Mouse (Mus musculus) kidney, embryonic 14.5 days (tissue): ENCODE measurements around the gene Dlx1. TPM values are rescaled to one million over a fixed set of nuclear protein-coding genes. Genes with fewer than 3 reads are reported as not detected.

Source experiments
- ATAC-seq: fragments of 200-750 bp; cut with Nextera tagmentation; 2 replicates; pipeline ENCODE4 v1.8.0; 2017; ENCODE audit warnings: moderate number of reproducible peaks, mild to moderate bottlenecking, moderate TSS enrichment, moderate library complexity; ENCODE audit not compliant: low FRiP score, low TSS enrichment
- H3K27ac ChIP-seq: fragments of 300-500 bp; sonication (generic); 2 replicates; pipeline ENCODE4 v1.5.1; 2014; ENCODE audit warnings: low read depth, mild to moderate bottlenecking, low read length, moderate library complexity, mixed read lengths
- H3K27me3 ChIP-seq: fragments of 300-500 bp; sonication (generic); 2 replicates; pipeline ENCODE4 v1.6.1; 2014; ENCODE audit warnings: mild to moderate bottlenecking, low read length; ENCODE audit not compliant: control insufficient read depth, insufficient read depth
- H3K36me3 ChIP-seq: fragments of 300-500 bp; sonication (generic); 2 replicates; pipeline ENCODE4 v1.6.1; 2014; ENCODE audit warnings: low read length, mixed read lengths; ENCODE audit not compliant: control insufficient read depth, insufficient read depth
- H3K4me1 ChIP-seq: fragments of 300-500 bp; sonication (generic); 2 replicates; pipeline ENCODE4 v1.6.1; 2014; ENCODE audit warnings: low read length, mixed read lengths; ENCODE audit not compliant: control insufficient read depth, insufficient read depth
- H3K4me2 ChIP-seq: fragments of 300-500 bp; sonication (generic); replicated peaks from 2 replicates; pipeline ENCODE4 v1.6.1; 2014; ENCODE audit warnings: low read depth, mild to moderate bottlenecking, low read length
- H3K4me3 ChIP-seq: fragments of 300-500 bp; sonication (generic); 2 replicates; pipeline ENCODE4 v1.5.1; 2014; ENCODE audit warnings: mild to moderate bottlenecking, low read length
- H3K9ac ChIP-seq: fragments of 300-500 bp; sonication (generic); 2 replicates; pipeline ENCODE4 v1.6.1; 2014; ENCODE audit warnings: low read depth, mild to moderate bottlenecking, low read length, moderate library complexity
- H3K9me3 ChIP-seq: fragments of 300-500 bp; sonication (generic); 2 replicates; pipeline ENCODE4 v1.6.1; 2016; ENCODE audit warnings: low read length; ENCODE audit not compliant: control insufficient read depth
- WGBS: fragments of 180-500 bp; shearing (Covaris S2); extraction: QIAGEN DNeasy Blood & Tissue Kit; methylation state at CpG from one replicate; pipeline ENCODE4 v1.1.7; 2014; 5-methylcytosine and 5-hydroxymethylcytosine counted together
- polyA plus RNA-seq: library from polyadenylated mRNA; unstranded; fragments of >200 nt; fragmentation: Nextera tagmentation; extraction: Ambion mirVana; gene quantifications from 2 replicates; pipeline ENCODE4 v1.2.1, GENCODE M21; 2014

Gene Dlx1
- polyA plus RNA-seq, 1 experiment from 2014 or later, result not detected

DNA sequence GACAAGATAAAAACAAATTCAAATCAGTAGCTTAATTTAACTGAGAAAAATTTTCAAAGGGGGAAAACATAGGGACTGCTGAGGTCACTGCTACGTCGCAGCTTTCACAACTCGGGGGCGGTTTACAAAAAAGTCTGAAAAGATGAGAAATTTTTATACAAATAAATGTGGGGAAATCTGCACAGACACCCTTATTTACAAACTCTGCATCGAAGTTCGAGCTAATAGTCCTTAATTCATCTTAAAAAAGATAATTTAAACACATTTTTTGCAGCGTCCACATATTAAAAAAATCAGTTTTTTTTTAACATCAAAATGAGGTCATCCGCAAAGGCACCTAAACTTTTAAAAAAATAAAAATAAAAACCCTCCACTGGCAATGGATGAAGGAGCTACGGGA is 15.6 kb downstream of the Dlx1 start:
- Histone ChIP-seq H3K27ac (no peak overlapping the region), H3K4me3 (no peak overlapping the region), H3K4me2 (no peak overlapping the region), H3K9me3 (no peaks in the 10 kb centered on the region), H3K36me3 (no peaks in the 10 kb centered on the region), H3K4me1 (peaks cover 17% of the 10 kb centered on the region), H3K9ac (no peak overlapping the region), H3K27me3 (peaks cover 91% of the 10 kb centered on the region)
- ATAC-seq, result no peak
- WGBS, result 2% methylated on average over 9 of the region's 9 CpGs

DNA sequence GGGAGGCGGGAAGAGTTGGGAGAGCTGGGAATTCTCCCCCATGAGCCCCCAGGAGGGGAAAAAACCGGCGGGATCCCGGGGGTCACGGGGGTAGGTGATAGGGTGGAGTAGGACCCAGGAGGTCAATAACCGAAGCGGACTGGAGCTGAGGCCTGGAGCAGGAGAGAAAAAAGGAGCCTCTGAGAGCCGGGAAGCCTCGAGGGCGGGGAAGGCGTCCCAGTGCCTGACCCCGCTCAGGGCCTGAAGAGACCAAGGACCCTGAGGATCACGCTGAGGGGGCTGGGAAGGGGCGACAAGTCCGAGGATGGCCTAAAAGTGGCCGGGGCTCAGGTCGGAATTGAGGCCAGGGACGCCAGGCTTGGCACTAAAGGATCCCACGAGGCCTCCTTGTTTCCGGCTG is 16.0 kb downstream of the Dlx1 start:
- Histone ChIP-seq H3K4me1 (peaks cover 17% of the 10 kb centered on the region), H3K9ac (no peak overlapping the region)

DNA sequence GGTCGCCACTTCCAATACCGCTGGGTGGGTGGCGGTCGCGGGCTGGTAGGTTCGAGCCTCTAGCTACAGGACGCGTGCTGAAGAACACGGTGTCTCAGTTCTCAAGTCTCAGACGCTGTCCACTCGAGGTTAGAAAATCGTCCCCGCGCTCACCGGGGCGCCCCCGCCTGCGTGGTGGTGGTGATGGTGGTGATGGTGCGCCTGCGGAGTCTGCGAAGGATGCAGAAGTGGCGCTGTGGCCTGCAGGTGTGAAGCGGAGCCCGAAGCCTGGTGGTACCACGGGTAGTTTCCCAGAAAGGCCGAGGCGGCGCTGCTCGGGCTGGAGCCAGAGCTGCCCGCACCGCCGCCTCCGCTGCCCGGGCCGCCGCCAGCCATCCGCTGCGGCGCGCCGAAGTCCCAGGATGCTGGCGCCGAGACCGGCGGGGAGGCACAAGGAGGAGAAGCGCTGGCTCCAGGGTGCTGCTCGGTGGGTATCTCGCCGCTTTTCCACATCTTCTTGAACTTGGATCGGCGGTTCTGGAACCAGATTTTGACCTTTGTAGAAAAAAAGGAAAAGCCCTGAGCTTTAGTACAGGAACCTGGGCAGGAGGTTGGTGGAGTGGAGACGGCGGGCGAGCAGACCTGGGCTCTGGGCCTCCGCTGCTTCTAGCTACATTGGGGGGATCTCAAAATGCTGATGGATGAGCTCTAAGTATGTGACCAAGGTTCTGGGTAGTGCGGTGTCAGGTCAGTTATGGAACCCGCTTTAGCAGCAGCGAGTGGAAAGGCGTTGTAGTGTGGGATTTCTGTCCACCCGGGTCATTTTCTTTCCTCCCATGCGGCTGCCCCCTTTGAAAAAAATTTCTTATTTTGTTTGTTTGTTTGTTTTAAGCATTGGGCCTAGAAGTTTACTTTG is 16.7 kb downstream of the Dlx1 start:
- Histone ChIP-seq H3K27me3 (peaks cover 90% of the 10 kb centered on the region), H3K9me3 (no peaks in the 10 kb centered on the region), H3K4me1 (peaks cover 17% of the 10 kb centered on the region), H3K4me2 (peak overlapping the region; percentile 13; the same call in 1 of the 2 replicates), H3K27ac (no peak overlapping the region), H3K9ac (no peak overlapping the region), H3K36me3 (no peaks in the 10 kb centered on the region), H3K4me3 (peak overlapping the region; percentile 12)
- WGBS, result 1% methylated on average over 59 of the region's 61 CpGs
- ATAC-seq, result no peak

More for the DNA sequence above, 16.0 kb downstream of the Dlx1 start:
- H3K36me3 ChIP-seq, result no peaks in the 10 kb centered on the region
- H3K27ac ChIP-seq, result no peak overlapping the region
- no peak for ATAC-seq
- WGBS, result 2% methylated on average over 17 of the region's 20 CpGs
- peak overlapping the region; percentile 12; the same call in 1 of the 2 replicates for H3K4me3 ChIP-seq
- no peaks in the 10 kb centered on the region for H3K9me3 ChIP-seq
- 0 out of 2 replicates have a peak overlapping the region, but pooled peaks have one; percentile 13 for H3K4me2 ChIP-seq
- peaks cover 90% of the 10 kb centered on the region for H3K27me3 ChIP-seq

DNA sequence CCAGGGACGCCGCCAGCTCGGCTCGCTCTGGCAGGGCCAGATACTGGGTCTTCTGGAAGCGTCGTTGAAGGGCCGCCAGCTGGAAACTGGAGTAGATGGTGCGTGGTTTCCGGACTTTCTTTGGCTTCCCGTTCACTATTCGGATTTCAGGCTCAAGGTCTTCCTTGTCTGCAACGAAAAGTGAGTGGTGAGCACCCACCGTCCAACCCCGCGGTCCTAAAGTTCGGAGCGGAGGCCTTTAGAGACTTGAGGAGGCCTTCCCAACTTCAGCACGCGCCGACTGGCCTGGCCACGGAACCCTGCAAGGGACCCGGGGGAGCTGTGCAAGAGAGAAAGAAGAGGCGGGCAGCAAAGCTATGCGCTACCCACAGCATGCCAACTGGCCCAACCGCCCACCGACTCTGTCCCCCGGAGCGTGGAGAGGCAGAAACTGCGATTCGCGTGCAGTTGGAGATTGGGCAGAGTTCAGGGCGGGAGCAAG is 17.5 kb downstream of the Dlx1 start:
- Histone ChIP-seq H3K4me1 (peaks cover 17% of the 10 kb centered on the region), H3K27me3 (peaks cover 92% of the 10 kb centered on the region), H3K4me3 (peak overlapping the region; percentile 51), H3K4me2 (peak overlapping the region; percentile 86), H3K36me3 (no peaks in the 10 kb centered on the region), H3K9me3 (no peaks in the 10 kb centered on the region), H3K27ac (no peak overlapping the region), H3K9ac (no peak overlapping the region)
- WGBS, result 1% methylated on average over 32 of the region's 32 CpGs
- no peak for ATAC-seq

DNA sequence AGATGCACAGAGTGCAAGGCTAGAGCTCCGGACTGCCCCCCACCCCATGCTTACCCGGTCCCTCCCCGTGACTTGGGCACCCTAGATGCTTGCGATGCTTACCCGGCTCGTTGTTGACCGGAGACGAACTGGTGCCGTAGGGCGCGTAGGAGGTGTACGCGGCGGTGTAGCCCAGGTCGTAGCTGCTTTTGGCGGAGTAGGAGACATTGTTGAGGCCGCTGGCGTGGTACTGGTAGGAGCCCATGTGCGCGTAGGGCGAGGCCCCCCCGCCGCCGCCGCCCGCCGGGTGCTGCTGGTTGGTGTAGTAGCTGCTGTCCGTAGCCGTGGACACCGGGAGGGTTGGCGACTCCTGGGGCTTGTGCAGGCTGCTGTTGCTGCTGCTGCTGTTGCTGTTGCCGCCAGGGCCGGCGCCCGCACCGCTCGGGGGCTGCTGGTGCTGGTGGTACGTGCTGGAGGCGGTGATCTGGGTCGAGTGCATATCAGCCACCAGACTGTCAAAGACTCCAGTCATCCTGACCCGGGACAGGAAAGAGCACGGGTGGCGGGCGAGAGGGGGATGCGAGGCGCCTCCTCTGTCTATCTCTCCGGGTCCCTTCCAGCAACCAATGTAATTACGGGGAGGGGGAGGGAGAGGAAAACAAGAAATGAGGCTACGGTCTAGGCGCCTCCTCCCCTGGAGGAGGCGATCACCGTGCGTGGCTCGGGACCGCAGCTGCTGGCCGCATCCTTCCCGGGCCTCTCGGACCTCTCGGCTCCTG is 18.1 kb downstream of the Dlx1 start:
- ATAC-seq, result peak; percentile 52
- H3K4me3 ChIP-seq, result peak overlapping the region; percentile 51
- peak overlapping the region; percentile 40; the same call in 1 of the 2 replicates for H3K9ac ChIP-seq
- peaks cover 92% of the 10 kb centered on the region for H3K27me3 ChIP-seq
- H3K36me3 ChIP-seq, result no peaks in the 10 kb centered on the region
- H3K4me2 ChIP-seq, result peak overlapping the region; percentile 86
- no peaks in the 10 kb centered on the region for H3K9me3 ChIP-seq
- peaks cover 14% of the 10 kb centered on the region; the same call in 1 of the 2 replicates for H3K4me1 ChIP-seq
- H3K27ac ChIP-seq, result no peak overlapping the region
- under 1% methylated on average over 58 of the region's 59 CpGs for WGBS

DNA sequence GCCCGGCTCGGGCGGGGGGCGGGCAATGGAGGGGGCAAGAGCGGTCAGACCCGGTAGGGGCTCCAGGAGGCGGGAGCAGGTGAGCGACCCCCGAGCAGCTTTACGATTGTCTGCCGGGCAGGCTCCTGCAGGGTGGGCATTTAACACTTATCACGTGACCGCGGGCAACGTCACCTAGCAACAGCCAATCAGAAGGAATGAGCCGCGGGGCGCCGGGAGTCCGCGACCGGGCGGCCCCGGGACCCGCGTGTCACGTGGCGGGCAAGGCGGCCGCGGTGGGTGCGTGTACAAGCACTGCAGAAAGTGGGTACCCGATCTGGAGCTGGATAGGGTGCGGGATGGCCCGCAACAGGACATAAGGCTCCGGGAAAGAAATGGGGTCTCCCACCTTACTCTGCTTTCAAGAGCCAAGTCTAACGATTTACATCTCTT is 18.7 kb downstream of the Dlx1 start, which contains the start of gene Dlx2:
TSS of gene Dlx2 (minus strand) at position 115 of the 432 bp plus-strand sequence.
- peaks cover 14% of the 10 kb centered on the region; the same call in 1 of the 2 replicates for H3K4me1 ChIP-seq
- H3K9me3 ChIP-seq, result no peaks in the 10 kb centered on the region
- ATAC-seq, result peak; percentile 63
- H3K27me3 ChIP-seq, result peaks cover 92% of the 10 kb centered on the region
- H3K36me3 ChIP-seq, result no peaks in the 10 kb centered on the region
- H3K4me3 ChIP-seq, result peak within 1 kb of the TSS; percentile 51
- H3K4me2 ChIP-seq, result peak within 1 kb of the TSS; percentile 86
- under 1% methylated on average over 37 of the region's 37 CpGs for WGBS
- peak within 1 kb of the TSS; percentile 40; the same call in 1 of the 2 replicates for H3K9ac ChIP-seq
- no peak within 1 kb of the TSS for H3K27ac ChIP-seq

DNA sequence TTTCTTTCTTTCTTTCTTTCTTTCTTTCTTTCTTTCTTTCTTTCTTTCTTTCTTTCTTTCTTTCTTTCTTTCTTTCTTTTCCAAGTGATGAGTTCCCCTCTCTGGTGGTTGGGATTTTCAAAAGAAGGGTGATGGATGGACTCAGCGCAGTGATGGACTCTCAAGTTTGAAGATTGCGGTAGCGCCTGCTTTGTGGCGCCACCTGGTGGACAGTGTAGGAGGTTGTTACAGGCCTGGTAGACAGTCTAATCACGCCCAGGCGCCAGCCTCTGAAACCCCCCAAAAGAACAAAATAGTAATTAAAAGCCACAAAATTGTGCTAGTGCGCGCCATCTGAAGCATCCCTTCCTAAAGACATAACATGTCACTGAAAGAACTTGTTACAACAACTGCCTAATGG is 19.9 kb downstream of the Dlx1 start:
- WGBS, result 0% methylated on average over 8 of the region's 8 CpGs
- peaks cover 91% of the 10 kb centered on the region for H3K27me3 ChIP-seq
- H3K4me3 ChIP-seq, result no peak overlapping the region
- H3K4me1 ChIP-seq, result peaks cover 13% of the 10 kb centered on the region; the same call in 1 of the 2 replicates
- no peak for ATAC-seq
- no peaks in the 10 kb centered on the region for H3K36me3 ChIP-seq
- H3K9ac ChIP-seq, result no peak overlapping the region
- no peak overlapping the region for H3K27ac ChIP-seq
- H3K4me2 ChIP-seq, result no peak overlapping the region
- H3K9me3 ChIP-seq, result no peaks in the 10 kb centered on the region

DNA sequence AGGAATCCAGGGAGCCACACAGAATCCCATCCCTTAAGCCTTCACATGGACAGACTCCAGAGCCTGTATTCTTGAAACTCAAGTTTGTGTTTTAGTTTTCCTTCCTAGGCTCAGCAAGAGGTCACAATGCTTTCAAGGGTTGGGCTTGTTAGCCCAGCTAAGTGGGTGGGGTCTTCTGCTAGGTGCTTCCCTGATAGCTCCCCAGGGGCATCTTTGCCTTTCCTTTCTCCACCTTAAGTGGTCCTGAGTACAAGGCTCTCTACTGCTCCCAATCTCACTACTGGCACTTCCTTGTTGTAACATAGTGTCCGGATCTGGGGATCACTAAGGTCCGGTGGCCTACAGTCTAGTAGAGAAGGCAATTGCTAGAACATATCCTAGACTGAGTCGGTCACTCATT is 22.4 kb downstream of the Dlx1 start:
- ATAC-seq, result no peak
- H3K9ac ChIP-seq, result no peak overlapping the region
- H3K27me3 ChIP-seq, result peaks cover 85% of the 10 kb centered on the region
- H3K4me3 ChIP-seq, result no peak overlapping the region
- no peak overlapping the region for H3K27ac ChIP-seq
- H3K4me1 ChIP-seq, result peaks cover 11% of the 10 kb centered on the region; the same call in 1 of the 2 replicates
- H3K36me3 ChIP-seq, result no peaks in the 10 kb centered on the region
- H3K9me3 ChIP-seq, result no peaks in the 10 kb centered on the region
- 22% methylated on average over 3 of the region's 3 CpGs for WGBS
- no peak overlapping the region for H3K4me2 ChIP-seq
